Comparison of ENCODE assay signal across 18 mouse cellular contexts in the genomic region with DNA sequence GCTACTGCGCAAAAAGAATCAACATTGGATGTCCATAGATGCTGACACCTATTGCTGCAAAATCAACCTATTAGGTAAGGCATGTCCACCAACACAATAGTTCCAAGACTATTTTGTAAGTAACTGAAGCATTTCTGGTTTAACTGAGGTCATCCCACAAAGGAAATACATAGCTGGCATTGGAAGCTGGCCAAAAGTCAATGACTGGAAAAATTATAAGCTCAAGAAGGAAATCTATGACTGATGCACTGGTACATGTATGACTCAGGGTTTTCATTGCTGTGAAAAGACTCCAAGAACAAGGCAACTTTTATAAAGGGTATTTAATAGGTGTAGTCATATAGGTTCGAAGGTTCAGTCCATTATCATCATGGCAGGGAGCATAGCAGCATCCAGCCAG.
DNase-seq lines count a peak whose midpoint lies in the region.
"Had no signal": no experiment of that assay in that cellular context is flagged by ENCODE, and none has a peak within 500 bp of the region (broad histone marks: within the 10 kb centered on the region; RNA-seq: fewer than 3 reads in every experiment).

No protein-coding gene starts in this region.

- DNase-seq in 3134 (ENCODE audit: extremely low read depth, insufficient read length, low spot score) (peak; percentile 22), 416B (ENCODE audit: low read depth) (peak; percentile 92), adipocyte (ENCODE audit: low spot score) (peak; percentile 13)
- DNase-seq in Muller cell, postnatal 12 days (ENCODE audit: inconsistent ontology term): peak; percentile 25
- DNase-seq in right cerebral cortex, postnatal 10 days (ENCODE audit: low spot score in 2 of 2): no peak
- no peak for DNase-seq in left cerebral cortex, postnatal 4 days
- DNase-seq in right cerebral cortex, postnatal 14 days: no peak
- DNase-seq: adrenal gland, postnatal 10 days; adrenal gland, postnatal 36 days; B cell, adult 2 months; cerebellum, adult 11 months; cerebellum, adult 8-10 months; cerebellum, postnatal 36 days; embryo, embryonic 11 days; gastrocnemius, postnatal 25 days; heart, adult 18-20 months; heart, postnatal 14 days; heart, postnatal 4 days had no signal

- intact Hi-C loops in left cerebral cortex, postnatal 4 days (cut with DNase I): no loop called here

Comparison
In these comparisons a context has a peak if more than half of its experiments do, and no peak if none do; other contexts are left out.
1. DNase-seq: peak in 3134 (single experiment), 416B (single experiment), Muller cell, postnatal 12 days (single experiment) and adipocyte (single experiment); none in right cerebral cortex, postnatal 10 days (0 of 2), left cerebral cortex, postnatal 4 days (single experiment) and right cerebral cortex, postnatal 14 days (single experiment).